Mouse (Mus musculus) kidney, embryonic 16.5 days (tissue): ENCODE measurements around the gene Tsfm. TPM values are rescaled to one million over a fixed set of nuclear protein-coding genes. Genes with fewer than 3 reads are reported as not detected.

Source experiments
- ATAC-seq: fragments of 200-750 bp; cut with Nextera tagmentation; 2 replicates; pipeline ENCODE4 v1.8.0; 2017; ENCODE audit warnings: moderate TSS enrichment; ENCODE audit not compliant: low FRiP score, low TSS enrichment
- H3K27ac ChIP-seq: fragments of 300-500 bp; sonication (generic); 2 replicates; pipeline ENCODE4 v1.5.1; 2014; ENCODE audit warnings: low read length
- H3K27me3 ChIP-seq: fragments of 300-500 bp; sonication (generic); 2 replicates; pipeline ENCODE4 v1.6.1; 2014; ENCODE audit warnings: low read length, control low read depth, mixed read lengths; ENCODE audit not compliant: insufficient read depth
- H3K36me3 ChIP-seq: fragments of 300-500 bp; sonication (generic); 2 replicates; pipeline ENCODE4 v1.6.1; 2014; ENCODE audit warnings: low read length, control low read depth, mixed read lengths; ENCODE audit not compliant: insufficient read depth
- H3K4me1 ChIP-seq: fragments of 300-500 bp; sonication (generic); 2 replicates; pipeline ENCODE4 v1.6.1; 2014; ENCODE audit warnings: low read length, control low read depth, mixed read lengths; ENCODE audit not compliant: insufficient read depth
- H3K4me2 ChIP-seq: fragments of 300-500 bp; sonication (generic); replicated peaks from 2 replicates; pipeline ENCODE4 v1.6.1; 2014; ENCODE audit warnings: low read depth, low read length
- H3K4me3 ChIP-seq: fragments of 300-500 bp; sonication (generic); 2 replicates; pipeline ENCODE4 v1.5.1; 2014; ENCODE audit warnings: mild to moderate bottlenecking, low read length
- H3K9ac ChIP-seq: fragments of 300-500 bp; sonication (generic); replicated peaks from 2 replicates; pipeline ENCODE4 v1.6.1; 2014; ENCODE audit warnings: low read length
- H3K9me3 ChIP-seq: fragments of 300-500 bp; sonication (generic); 2 replicates; pipeline ENCODE4 v1.6.1; 2016; ENCODE audit warnings: low read length, control low read depth
- WGBS: fragments of 180-500 bp; shearing (Covaris S2); extraction: QIAGEN DNeasy Blood & Tissue Kit; methylation state at CpG from one replicate; pipeline ENCODE4 v1.1.7; 2014; 5-methylcytosine and 5-hydroxymethylcytosine counted together
- polyA plus RNA-seq: library from polyadenylated mRNA; unstranded; fragments of >200 nt; fragmentation: Nextera tagmentation; extraction: Ambion mirVana; gene quantifications from 2 replicates; pipeline ENCODE4 v1.2.1, GENCODE M21; 2015

The Tsfm gene
- polyA plus RNA-seq, result 102 and 103 TPM in 2 replicates

DNA sequence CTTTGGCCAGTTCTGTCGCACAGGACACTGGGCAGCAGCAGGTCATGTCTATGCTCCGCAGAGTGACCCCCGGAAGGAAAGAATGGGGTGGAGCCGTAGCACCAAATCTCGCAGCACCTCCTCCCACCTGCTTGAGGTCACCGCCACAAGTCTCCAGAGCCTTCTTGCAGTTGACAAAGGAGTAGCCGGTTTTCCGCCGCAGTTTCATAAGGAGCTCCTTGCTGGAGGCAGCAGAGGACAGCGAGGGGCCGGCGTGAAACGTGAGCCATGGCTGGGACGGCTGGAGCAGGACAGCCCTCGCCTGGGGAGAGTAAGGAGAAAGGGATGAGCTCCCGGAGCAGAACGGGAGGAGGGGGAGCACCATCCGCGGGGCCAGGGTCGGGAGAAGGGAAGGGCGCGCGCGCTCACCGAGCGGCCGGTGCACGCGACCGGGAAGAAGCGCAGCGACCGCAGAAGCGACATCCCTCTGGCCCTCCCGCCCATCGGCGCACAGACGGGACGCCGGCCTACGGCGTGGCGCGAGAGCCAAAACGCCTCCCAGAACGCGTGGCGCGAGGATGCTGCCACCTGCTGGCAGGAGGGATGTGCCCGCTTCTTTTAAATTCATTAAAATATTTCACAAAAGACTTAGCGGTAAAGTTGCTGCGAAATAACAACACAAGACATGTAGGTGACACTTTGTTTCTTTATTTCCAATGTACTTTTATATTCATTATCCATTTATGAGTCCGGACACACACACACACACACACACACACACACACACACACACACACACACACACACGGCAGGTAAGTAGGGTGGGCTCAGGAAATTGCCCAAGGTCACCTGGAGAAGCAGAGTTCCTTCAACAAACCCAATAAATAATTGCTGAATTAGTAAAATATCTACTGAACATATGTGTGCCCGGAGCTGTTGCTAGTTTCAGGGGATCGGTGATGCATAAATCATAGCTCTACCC is at the start of gene Tsfm:
TSS of gene Tsfm (minus strand) at position 505 of the 961 bp plus-strand sequence.
- Histone ChIP-seq H3K9me3 (no peaks in the 10 kb centered on the region), H3K4me2 (peak within 1 kb of the TSS; percentile 63), H3K27me3 (no peaks in the 10 kb centered on the region), H3K4me1 (peaks cover 6% of the 10 kb centered on the region; the same call in 1 of the 2 replicates), H3K36me3 (peaks cover 30% of the 10 kb centered on the region), H3K4me3 (peak within 1 kb of the TSS; percentile 86), H3K9ac (peak within 1 kb of the TSS; percentile 80), H3K27ac (peak within 1 kb of the TSS; percentile 83)
- ATAC-seq, result peak; percentile 89
- WGBS, result 4% methylated on average over 56 of the region's 56 CpGs

DNA sequence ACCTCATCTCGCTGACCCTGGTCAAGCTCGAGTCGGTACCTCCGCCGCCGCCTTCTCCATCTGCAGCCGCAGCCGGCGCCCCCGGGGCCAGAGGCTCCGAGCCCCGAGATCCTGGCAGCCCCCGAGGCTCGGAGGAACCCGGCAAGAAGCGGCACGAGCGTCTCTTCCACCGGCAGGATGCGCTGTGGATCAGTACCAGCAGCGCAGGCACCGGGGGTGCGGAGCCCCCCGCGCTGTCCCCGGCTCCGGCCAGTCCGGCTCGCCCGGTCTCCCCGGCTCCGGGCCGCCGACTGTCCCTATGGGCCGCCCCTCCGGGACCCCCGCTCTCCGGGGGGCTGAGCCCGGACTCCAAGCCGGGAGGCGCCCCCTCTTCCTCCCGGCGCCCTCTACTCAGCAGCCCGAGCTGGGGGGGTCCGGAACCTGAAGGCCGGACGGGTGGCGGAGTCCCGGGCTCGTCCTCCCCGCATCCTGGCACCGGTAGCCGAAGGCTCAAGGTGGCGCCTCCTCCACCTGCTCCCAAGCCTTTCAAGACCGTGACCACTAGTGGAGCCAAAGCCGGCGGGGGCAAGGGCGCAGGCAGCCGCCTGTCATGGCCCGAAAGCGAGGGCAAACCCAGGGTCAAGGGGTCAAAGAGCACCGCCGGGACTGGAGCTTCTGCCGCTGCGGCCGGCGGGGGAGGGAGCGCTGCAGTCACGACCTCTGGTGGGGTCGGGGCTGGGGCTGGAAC is 49.2 kb upstream of the Tsfm start:
- Histone ChIP-seq H3K4me2 (peak overlapping the region; percentile 92), H3K27ac (no peak overlapping the region), H3K36me3 (no peaks in the 10 kb centered on the region), H3K4me1 (peaks cover 28% of the 10 kb centered on the region), H3K9ac (peak overlapping the region; percentile 57; the same call in 1 of the 2 replicates), H3K9me3 (no peaks in the 10 kb centered on the region), H3K27me3 (peaks cover 90% of the 10 kb centered on the region), H3K4me3 (peak overlapping the region; percentile 53)
- ATAC-seq, result no peak
- under 1% methylated on average over 66 of the region's 70 CpGs for WGBS

DNA sequence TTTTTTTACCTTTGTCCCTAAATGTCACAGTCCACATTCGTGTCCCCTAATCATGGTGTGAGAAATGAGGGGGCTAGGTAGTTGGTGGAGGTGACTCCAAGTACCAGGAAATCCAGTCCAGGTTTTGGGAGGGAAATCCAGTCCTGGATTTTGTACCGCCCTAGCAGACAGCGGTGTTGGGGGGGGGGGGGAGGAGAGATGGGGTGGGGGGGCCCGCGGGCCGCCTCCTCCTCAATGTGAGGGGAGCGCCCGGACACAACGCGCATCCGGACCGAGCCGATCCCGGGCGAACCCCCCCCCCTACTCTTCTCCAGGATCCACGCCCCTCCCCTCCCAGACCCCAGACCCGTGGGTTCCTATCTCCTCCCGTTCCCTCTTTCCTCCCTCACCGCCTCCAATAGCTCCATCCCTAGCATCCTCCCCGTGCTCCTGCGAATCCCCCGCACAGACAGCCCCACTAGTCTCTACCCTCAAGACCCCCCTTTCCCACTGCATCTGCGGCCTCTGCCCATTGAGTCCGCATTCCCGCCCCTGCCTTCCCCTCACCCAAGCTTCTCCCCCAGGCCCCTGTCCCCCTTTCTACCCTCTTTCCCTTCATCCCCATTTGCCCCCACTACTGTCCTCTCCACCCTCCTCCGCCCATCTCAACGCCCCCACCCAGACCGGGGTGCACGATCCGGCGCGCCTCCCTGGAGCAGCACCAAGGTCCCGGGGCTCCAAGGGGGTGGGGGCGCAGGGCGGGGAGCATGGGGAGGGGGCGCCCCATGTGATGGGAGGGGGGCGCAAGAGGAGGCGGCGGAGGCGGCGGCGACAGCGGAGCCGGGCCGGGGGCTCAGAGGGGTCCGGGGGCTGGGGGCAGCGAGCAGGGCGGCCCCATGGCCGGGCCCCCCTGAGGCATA is 48.3 kb upstream of the Tsfm start:
- Histone ChIP-seq H3K27me3 (peaks cover 86% of the 10 kb centered on the region), H3K27ac (no peak overlapping the region), H3K36me3 (no peaks in the 10 kb centered on the region), H3K9ac (peak overlapping the region; percentile 57), H3K4me1 (peaks cover 28% of the 10 kb centered on the region), H3K4me3 (peak overlapping the region; percentile 53), H3K4me2 (peak overlapping the region; percentile 92), H3K9me3 (no peaks in the 10 kb centered on the region)
- under 1% methylated on average over 29 of the region's 49 CpGs for WGBS
- ATAC-seq, result peak; percentile 16; the same call in 1 of the 2 replicates

- Histone ChIP-seq H3K27me3 (peaks cover 78% of the 10 kb centered on the region), H3K36me3 (no peaks in the 10 kb centered on the region), H3K4me3 (peak overlapping the region; percentile 53), H3K9ac (no peak overlapping the region), H3K27ac (no peak overlapping the region), H3K4me1 (peaks cover 28% of the 10 kb centered on the region), H3K9me3 (no peaks in the 10 kb centered on the region), H3K4me2 (peak overlapping the region; percentile 92)
- WGBS, result 6% methylated on average over 12 of the region's 12 CpGs
- 0 out of 2 replicates have a peak, but pooled peaks have one; percentile 13 for ATAC-seq
Observed at GRCm38 (mm10) chr10:127078001-127078676, 47.5 kb upstream of the Tsfm start.

GRCm38 (mm10) chr10:127077515-127077914 is 46.9 kb upstream of the Tsfm start:
- WGBS, result 5% methylated on average over 10 of the region's 10 CpGs
- ATAC-seq, result no peak
- Histone ChIP-seq H3K27me3 (peaks cover 72% of the 10 kb centered on the region), H3K4me1 (peaks cover 28% of the 10 kb centered on the region), H3K4me3 (no peak overlapping the region), H3K4me2 (no peak overlapping the region), H3K36me3 (no peaks in the 10 kb centered on the region), H3K9me3 (no peaks in the 10 kb centered on the region), H3K27ac (no peak overlapping the region), H3K9ac (no peak overlapping the region)

- peaks cover 58% of the 10 kb centered on the region for H3K27me3 ChIP-seq
- no peak overlapping the region for H3K27ac ChIP-seq
- H3K9me3 ChIP-seq, result no peaks in the 10 kb centered on the region
- H3K4me2 ChIP-seq, result no peak overlapping the region
- H3K9ac ChIP-seq, result no peak overlapping the region
- H3K4me3 ChIP-seq, result no peak overlapping the region
- no peaks in the 10 kb centered on the region for H3K36me3 ChIP-seq
- no peak for ATAC-seq
- 26% methylated on average over 4 of the region's 4 CpGs for WGBS
- H3K4me1 ChIP-seq, result peaks cover 23% of the 10 kb centered on the region
Observed at GRCm38 (mm10) chr10:127076082-127076481, 45.4 kb upstream of the Tsfm start.

DNA sequence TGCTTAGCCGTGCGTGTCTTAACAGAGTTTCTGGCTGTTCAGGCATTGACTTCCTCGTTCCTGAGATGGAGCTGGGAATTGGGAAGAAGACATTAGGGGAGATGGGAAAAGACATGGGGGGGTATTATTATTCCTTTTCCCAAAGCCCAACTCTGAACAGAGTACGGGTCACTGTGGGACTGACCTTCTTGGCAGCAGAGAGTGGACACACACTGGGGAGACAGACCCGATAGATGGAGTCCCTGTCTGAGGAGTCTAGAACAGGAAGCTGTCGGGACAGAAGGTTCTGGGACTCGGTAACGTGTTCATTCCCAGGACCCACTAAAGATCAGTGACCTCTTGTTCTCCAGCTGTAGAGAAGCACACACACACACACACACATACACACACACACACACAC is 45.0 kb upstream of the Tsfm start:
- Histone ChIP-seq H3K27me3 (peaks cover 54% of the 10 kb centered on the region), H3K27ac (no peak overlapping the region), H3K36me3 (no peaks in the 10 kb centered on the region), H3K4me1 (peaks cover 24% of the 10 kb centered on the region), H3K9ac (no peak overlapping the region), H3K9me3 (no peaks in the 10 kb centered on the region), H3K4me3 (no peak overlapping the region), H3K4me2 (no peak overlapping the region)
- no peak for ATAC-seq
- WGBS, result 64% methylated on average over 8 of the region's 8 CpGs

GRCm38 (mm10) chr10:127075080-127075479 is 44.4 kb upstream of the Tsfm start, which contains the start of gene Agap2:
Agap2 (plus strand) TSS chr10:127075284.
- Histone ChIP-seq H3K27me3 (peaks cover 48% of the 10 kb centered on the region), H3K4me3 (no peak within 1 kb of the TSS), H3K9me3 (no peaks in the 10 kb centered on the region), H3K9ac (no peak within 1 kb of the TSS), H3K4me1 (peaks cover 21% of the 10 kb centered on the region), H3K27ac (no peak within 1 kb of the TSS), H3K36me3 (no peaks in the 10 kb centered on the region), H3K4me2 (no peak within 1 kb of the TSS)
- ATAC-seq, result no peak
- 66% methylated on average over 9 of the region's 9 CpGs for WGBS
